Comparison of ENCODE assay signal across 8 mouse cellular contexts in genomic region chr4:80910871-80911701, GRCm38 (mm10). TPM values are rescaled to one million over a fixed set of nuclear protein-coding genes. Genes with fewer than 3 reads are reported as not detected.
A peak's percentile ranks its signal among the peaks of the same experiment; 100 is the strongest.
DNase-seq lines count a peak whose midpoint lies in the region; ATAC-seq and TF ChIP-seq lines count a peak whose summit lies in the region.

No protein-coding gene starts in this region.

- peak; percentile 59; the same call in 1 of the 2 replicates for TF ChIP-seq POLR2A in brain, embryonic 14.5 days (IDR thresholded peaks at IDR 0.05; ENCODE audit: borderline replicate concordance, extremely low read depth, insufficient read depth, insufficient read length, poor library complexity, severe bottlenecking)

- H3K27me3 ChIP-seq in forebrain, embryonic 12.5 days = no peaks in the 10 kb centered on the region
- no peaks in the 10 kb centered on the region for H3K27me3 ChIP-seq in heart, embryonic 15.5 days
- H3K27me3 ChIP-seq in liver, embryonic 16.5 days (ENCODE audit: control insufficient read depth, insufficient read depth, low read depth, low read length) = no peaks in the 10 kb centered on the region

- H3K4me1 ChIP-seq in forebrain, embryonic 12.5 days = peaks cover 7% of the 10 kb centered on the region
- H3K4me1 ChIP-seq in heart, embryonic 15.5 days (replicated peaks) = no peaks in the 10 kb centered on the region
- H3K4me1 ChIP-seq in liver, embryonic 16.5 days (ENCODE audit: control insufficient read depth, low read depth, low read length) = no peaks in the 10 kb centered on the region

- H3K36me3 ChIP-seq in forebrain, embryonic 12.5 days (replicated peaks) = no peaks in the 10 kb centered on the region
- no peaks in the 10 kb centered on the region for H3K36me3 ChIP-seq in heart, embryonic 15.5 days
- no peaks in the 10 kb centered on the region for H3K36me3 ChIP-seq in liver, embryonic 16.5 days (ENCODE audit: control insufficient read depth, insufficient read depth)

- peak overlapping the region; percentile 68 for H3K4me3 ChIP-seq in forebrain, embryonic 12.5 days (replicated peaks)
- peak overlapping the region; percentile 83 for H3K4me3 ChIP-seq in heart, embryonic 15.5 days
- peak overlapping the region; percentile 63 for H3K4me3 ChIP-seq in liver, embryonic 16.5 days (ENCODE audit: low read depth, low read length)

- H3K27ac ChIP-seq in forebrain, embryonic 12.5 days = peak overlapping the region; percentile 88
- H3K27ac ChIP-seq in heart, embryonic 15.5 days = peak overlapping the region; percentile 60
- peak overlapping the region; percentile 72 for H3K27ac ChIP-seq in liver, embryonic 16.5 days (ENCODE audit: low read length)

- TF ChIP-seq CTCF in brain, embryonic 14.5 days (IDR thresholded peaks at IDR 0.05; ENCODE audit: borderline replicate concordance, extremely low read depth, insufficient read depth, insufficient read length) = peak; percentile 22; the same call in 1 of the 2 replicates

- ATAC-seq in forebrain, embryonic 12.5 days (ENCODE audit: low FRiP score) = peak; percentile 83
- peak; percentile 63 for ATAC-seq in heart, embryonic 15.5 days (replicated peaks; ENCODE audit: insufficient number of reproducible peaks, insufficient read depth, low FRiP score, low read depth)
- ATAC-seq in liver, embryonic 16.5 days (ENCODE audit: low read depth) = no peak; the same call in 1 of the 2 replicates
- ATAC-seq in monocyte, adult 5-6 weeks (replicated peaks; ENCODE audit: insufficient number of reproducible peaks, low FRiP score, low TSS enrichment, poor library complexity, severe bottlenecking) = no peak

- peak overlapping the region; percentile 87 for H3K4me2 ChIP-seq in forebrain, embryonic 12.5 days
- H3K4me2 ChIP-seq in heart, embryonic 15.5 days = peak overlapping the region; percentile 98
- H3K4me2 ChIP-seq in liver, embryonic 16.5 days (ENCODE audit: low read depth, low read length) = peak overlapping the region; percentile 46

- peak; percentile 64 for DNase-seq in ES-CJ7 (ENCODE audit: low read depth, low spot score)
- peak; percentile 85 for DNase-seq in brain, embryonic 14.5 days (ENCODE audit: low read depth)
- DNase-seq in kidney, postnatal 25 days = peak; percentile 46 to 69
- peak; percentile 31 for DNase-seq in ovary, postnatal 36 days (ENCODE audit: low spot score)

- WGBS in forebrain, embryonic 12.5 days = under 1% methylated on average over 58 of the region's 58 CpGs
- WGBS in heart, embryonic 15.5 days = under 1% methylated on average over 58 of the region's 58 CpGs
- under 1% methylated on average over 57 of the region's 58 CpGs for WGBS in liver, embryonic 16.5 days (ENCODE audit: insufficient replicate concordance)

- H3K9ac ChIP-seq in forebrain, embryonic 12.5 days = peak overlapping the region; percentile 75
- peak overlapping the region; percentile 69 for H3K9ac ChIP-seq in heart, embryonic 15.5 days
- H3K9ac ChIP-seq in liver, embryonic 16.5 days (ENCODE audit: low read depth, low read length) = peak overlapping the region; percentile 48

- no peaks in the 10 kb centered on the region for H3K9me3 ChIP-seq in forebrain, embryonic 12.5 days
- H3K9me3 ChIP-seq in heart, embryonic 15.5 days (replicated peaks) = no peaks in the 10 kb centered on the region
- no peaks in the 10 kb centered on the region for H3K9me3 ChIP-seq in liver, embryonic 16.5 days (replicated peaks; ENCODE audit: control insufficient read depth, low read length)

RNA-seq across cellular contexts. Expression of gene Lurap1l, which starts 0.6 kb away (rescaled TPM):
- polyA plus RNA-seq in brain, embryonic 14.5 days (2012; rRNA removed) = 4.8 and 5.4 TPM in 2 replicates
- 3.1 and 3.2 TPM in 2 replicates for polyA plus RNA-seq in forebrain, embryonic 12.5 days (2016; fragmentation: Nextera tagmentation; extraction: Ambion mirVana)
- 2.7 and 4.1 TPM in 2 replicates for polyA plus RNA-seq in heart, embryonic 15.5 days (2015; fragmentation: Nextera tagmentation; extraction: Ambion mirVana)
- 4.7 and 5.7 TPM in 2 replicates for polyA plus RNA-seq in liver, embryonic 16.5 days (2015; fragmentation: Nextera tagmentation; extraction: Ambion mirVana)
- not detected in 3 replicates for total RNA-seq in monocyte, adult 5-6 weeks (2017)

Comparison
In these comparisons a context has a peak if more than half of its experiments do, and no peak if none do; other contexts are left out.
1. DNase-seq: peak in every context shown above with its lines; median percentile 85 in brain, embryonic 14.5 days; 64 in ES-CJ7; 58 in kidney, postnatal 25 days; 31 in ovary, postnatal 36 days.
2. ATAC-seq: peak in forebrain, embryonic 12.5 days (single experiment) and heart, embryonic 15.5 days (single experiment); none in liver, embryonic 16.5 days (single experiment) and monocyte, adult 5-6 weeks (single experiment).
3. H3K4me2 ChIP-seq: peak in every context shown above with its lines; median percentile 98 in heart, embryonic 15.5 days; 87 in forebrain, embryonic 12.5 days; 46 in liver, embryonic 16.5 days.
4. Peak in every context shown above with its lines, with median percentiles within 50 percentile points of each other: H3K27ac ChIP-seq, H3K4me3 ChIP-seq and H3K9ac ChIP-seq.